ENCODE assay signal across 7 mouse cellular contexts in genomic region chr6:73248237-73249048, GRCm38 (mm10). TPM values are rescaled to one million over a fixed set of nuclear protein-coding genes. Genes with fewer than 3 reads are reported as not detected.
DNase-seq lines count a peak whose midpoint lies in the region; ATAC-seq and TF ChIP-seq lines count a peak whose summit lies in the region.

Suclg1 (plus strand) TSS chr6:73248382.

- peaks cover 13% of the 10 kb centered on the region; the same call in 1 of the 2 replicates for H3K4me1 ChIP-seq in embryonic facial prominence, embryonic 12.5 days
- peaks cover 23% of the 10 kb centered on the region for H3K4me1 ChIP-seq in kidney, adult 2 months (ENCODE audit: control insufficient read depth, insufficient read depth, low read length)
- peaks cover 12% of the 10 kb centered on the region for H3K4me1 ChIP-seq in limb, embryonic 12.5 days (replicated peaks)
- peaks cover 15% of the 10 kb centered on the region for H3K4me1 ChIP-seq in midbrain, embryonic 15.5 days
- H3K4me1 ChIP-seq in spleen, adult 2 months (ENCODE audit: control insufficient read depth, insufficient read depth, insufficient read length), result peaks cover 3% of the 10 kb centered on the region; the same call in 1 of the 2 replicates

- no peaks in the 10 kb centered on the region for H3K9me3 ChIP-seq in embryonic facial prominence, embryonic 12.5 days
- H3K9me3 ChIP-seq in limb, embryonic 12.5 days, result no peaks in the 10 kb centered on the region
- no peaks in the 10 kb centered on the region for H3K9me3 ChIP-seq in midbrain, embryonic 15.5 days

- H3K27me3 ChIP-seq in embryonic facial prominence, embryonic 12.5 days, result no peaks in the 10 kb centered on the region
- H3K27me3 ChIP-seq in kidney, adult 2 months (replicated peaks; ENCODE audit: control insufficient read depth, insufficient read depth, low read length), result no peaks in the 10 kb centered on the region
- no peaks in the 10 kb centered on the region for H3K27me3 ChIP-seq in limb, embryonic 12.5 days
- H3K27me3 ChIP-seq in midbrain, embryonic 15.5 days (replicated peaks), result no peaks in the 10 kb centered on the region
- H3K27me3 ChIP-seq in spleen, adult 2 months (ENCODE audit: control insufficient read depth, insufficient read depth, low read length), result no peaks in the 10 kb centered on the region

- H3K9ac ChIP-seq in embryonic facial prominence, embryonic 12.5 days, result peak within 1 kb of the TSS; percentile 93
- H3K9ac ChIP-seq in limb, embryonic 12.5 days (replicated peaks), result peak within 1 kb of the TSS; percentile 88
- H3K9ac ChIP-seq in midbrain, embryonic 15.5 days, result peak within 1 kb of the TSS; percentile 90

- WGBS in embryonic facial prominence, embryonic 12.5 days, result 1% methylated on average over 56 of the region's 58 CpGs
- WGBS in kidney, adult 2 months, result under 1% methylated on average over 58 of the region's 58 CpGs
- under 1% methylated on average over 57 of the region's 58 CpGs for WGBS in limb, embryonic 12.5 days
- under 1% methylated on average over 57 of the region's 58 CpGs for WGBS in midbrain, embryonic 15.5 days
- under 1% methylated on average over 58 of the region's 58 CpGs for WGBS in spleen, adult 2 months

- H3K4me2 ChIP-seq in embryonic facial prominence, embryonic 12.5 days (replicated peaks), result peak within 1 kb of the TSS; percentile 72
- peak within 1 kb of the TSS; percentile 77 for H3K4me2 ChIP-seq in limb, embryonic 12.5 days
- H3K4me2 ChIP-seq in midbrain, embryonic 15.5 days, result peak within 1 kb of the TSS; percentile 87

- peak; percentile 93 for ATAC-seq in embryonic facial prominence, embryonic 12.5 days (ENCODE audit: insufficient number of reproducible peaks, insufficient read depth, low FRiP score, low TSS enrichment)
- peak; percentile 94 for ATAC-seq in limb, embryonic 12.5 days (ENCODE audit: insufficient number of reproducible peaks, insufficient read depth, low FRiP score, low TSS enrichment, low read depth)
- ATAC-seq in midbrain, embryonic 15.5 days (replicated peaks), result peak; percentile 96

- peak within 1 kb of the TSS; percentile 25; the same call in 1 of the 2 replicates for H3K27ac ChIP-seq in embryonic facial prominence, embryonic 12.5 days
- peak within 1 kb of the TSS; percentile 99 for H3K27ac ChIP-seq in kidney, adult 2 months (ENCODE audit: insufficient read depth, low read depth, low read length)
- H3K27ac ChIP-seq in limb, embryonic 12.5 days, result peak within 1 kb of the TSS; percentile 67
- peak within 1 kb of the TSS; percentile 79 for H3K27ac ChIP-seq in midbrain, embryonic 15.5 days
- peak within 1 kb of the TSS; percentile 78 for H3K27ac ChIP-seq in spleen, adult 2 months (ENCODE audit: insufficient read depth, low read length)

- no peaks in the 10 kb centered on the region for H3K36me3 ChIP-seq in embryonic facial prominence, embryonic 12.5 days
- no peaks in the 10 kb centered on the region for H3K36me3 ChIP-seq in kidney, adult 2 months (ENCODE audit: control insufficient read depth, insufficient read depth, low read length)
- H3K36me3 ChIP-seq in limb, embryonic 12.5 days, result no peaks in the 10 kb centered on the region
- no peaks in the 10 kb centered on the region for H3K36me3 ChIP-seq in midbrain, embryonic 15.5 days (replicated peaks)
- no peaks in the 10 kb centered on the region for H3K36me3 ChIP-seq in spleen, adult 2 months (ENCODE audit: control insufficient read depth, insufficient read depth, low read length)

- TF ChIP-seq POLR2A in kidney, adult 2 months (IDR thresholded peaks at IDR 0.05; ENCODE audit: low read depth, low read length), result peak; percentile 78
- peak; percentile 76 for TF ChIP-seq POLR2A in spleen, adult 2 months (IDR thresholded peaks at IDR 0.05; ENCODE audit: low read depth, low read length)

- DNase-seq in adrenal gland, postnatal 25 days, result peak; percentile 86
- peak; percentile 91 to 93 for DNase-seq in heart, adult 18-20 months
- DNase-seq in kidney, adult 2 months, result peak; percentile 94
- DNase-seq in spleen, adult 2 months (ENCODE audit: low read depth in 1 of 2, low spot score in 2 of 2), result peak; percentile 81 to 87

- H3K4me3 ChIP-seq in embryonic facial prominence, embryonic 12.5 days, result peak within 1 kb of the TSS; percentile 98
- H3K4me3 ChIP-seq in kidney, adult 2 months (ENCODE audit: insufficient read depth, low read depth, low read length), result peak within 1 kb of the TSS; percentile 93
- peak within 1 kb of the TSS; percentile 94 for H3K4me3 ChIP-seq in limb, embryonic 12.5 days (replicated peaks)
- peak within 1 kb of the TSS; percentile 80 for H3K4me3 ChIP-seq in midbrain, embryonic 15.5 days
- peak within 1 kb of the TSS; percentile 98 for H3K4me3 ChIP-seq in spleen, adult 2 months (ENCODE audit: extremely low read depth, insufficient read depth, insufficient read length)

- no peak for TF ChIP-seq CTCF in kidney, adult 2 months (conservative IDR thresholded peaks at IDR 0.05; ENCODE audit: insufficient read depth, insufficient read length, low read depth, low read length)
- TF ChIP-seq CTCF in spleen, adult 2 months (IDR thresholded peaks at IDR 0.05; ENCODE audit: extremely low read depth, insufficient read depth, insufficient read length, insufficient replicate concordance), result no peak

RNA-seq across cellular contexts. Expression of gene Suclg1, which starts in this region (rescaled TPM):
- total RNA-seq in adrenal gland, postnatal 25 days (2021), result 295 and 313 TPM in 2 replicates
- 148 and 150 TPM in 2 replicates for polyA plus RNA-seq in embryonic facial prominence, embryonic 12.5 days (2016; fragmentation: Nextera tagmentation; extraction: Ambion mirVana)
- total RNA-seq in heart, adult 18-20 months (2021), result 100 to 1,000 TPM; 523 to 589 TPM
- polyA plus RNA-seq in kidney, adult 2 months (2012; rRNA removed), result 328 and 349 TPM in 2 replicates
- polyA plus RNA-seq in limb, embryonic 12.5 days (2016; fragmentation: Nextera tagmentation; extraction: Ambion mirVana), result 154 and 157 TPM in 2 replicates
- 125 and 131 TPM in 2 replicates for polyA plus RNA-seq in midbrain, embryonic 15.5 days (2015; fragmentation: Nextera tagmentation; extraction: Ambion mirVana)
- 19.0 and 20.9 TPM in 2 replicates for polyA plus RNA-seq in spleen, adult 2 months (2012; rRNA removed)

Comparison
In these comparisons a context has a peak if more than half of its experiments do, and no peak if none do; other contexts are left out.
1. Peak in every context shown above with its lines: DNase-seq, ATAC-seq, H3K4me3 ChIP-seq and H3K27ac ChIP-seq.
2. H3K27ac ChIP-seq: peak in every context shown above with its lines; median percentile 99 in kidney, adult 2 months; 79 in midbrain, embryonic 15.5 days; 78 in spleen, adult 2 months; 67 in limb, embryonic 12.5 days; 25 in embryonic facial prominence, embryonic 12.5 days.